Mouse (Mus musculus): ENCODE data around the gene Gdpd5.

Gdpd5 gene

GRCm38 (mm10) chr7:99407598-99407997 lies 26.4 kb downstream of the Gdpd5 start:
- DNase-seq: no peak

DNA sequence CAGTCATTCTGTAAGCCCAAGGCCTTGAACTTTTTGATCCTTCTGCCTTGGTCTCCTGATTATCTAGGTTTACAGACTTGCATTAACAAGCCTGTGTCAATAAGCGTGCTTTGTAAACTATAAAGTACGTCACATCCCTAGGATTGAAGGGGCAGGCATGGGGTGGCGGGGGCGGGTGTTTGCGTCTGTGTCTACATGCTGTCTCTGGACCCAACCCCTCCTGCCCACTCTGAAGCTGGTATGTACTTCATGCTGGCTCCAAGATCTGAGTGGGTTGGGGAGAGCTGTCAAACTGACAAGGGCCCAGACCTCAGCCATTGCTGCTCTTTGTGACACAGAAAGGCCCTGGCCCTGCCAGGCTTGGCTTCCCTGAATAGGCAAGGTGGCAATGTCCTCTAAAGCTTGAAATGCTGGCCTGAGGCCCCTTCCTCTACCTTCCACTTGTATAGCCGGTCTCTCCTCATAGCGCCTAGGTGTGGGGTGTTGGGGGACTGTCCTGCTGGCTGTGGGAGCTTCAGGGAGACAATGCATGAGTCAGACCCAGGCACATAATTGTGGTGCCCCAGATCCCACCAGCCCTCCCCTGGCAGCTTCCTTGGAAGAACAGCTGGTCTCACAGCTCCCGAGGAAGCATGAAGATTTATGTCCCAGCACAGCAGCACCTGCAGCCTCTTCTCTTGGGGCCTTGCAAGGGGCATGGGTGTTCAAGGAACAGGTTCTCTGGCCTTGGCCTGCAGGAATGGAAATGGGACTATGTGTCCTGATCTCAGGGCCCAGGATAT lies 28.4 kb downstream of the Gdpd5 start:
- no peak for DNase-seq

DNA sequence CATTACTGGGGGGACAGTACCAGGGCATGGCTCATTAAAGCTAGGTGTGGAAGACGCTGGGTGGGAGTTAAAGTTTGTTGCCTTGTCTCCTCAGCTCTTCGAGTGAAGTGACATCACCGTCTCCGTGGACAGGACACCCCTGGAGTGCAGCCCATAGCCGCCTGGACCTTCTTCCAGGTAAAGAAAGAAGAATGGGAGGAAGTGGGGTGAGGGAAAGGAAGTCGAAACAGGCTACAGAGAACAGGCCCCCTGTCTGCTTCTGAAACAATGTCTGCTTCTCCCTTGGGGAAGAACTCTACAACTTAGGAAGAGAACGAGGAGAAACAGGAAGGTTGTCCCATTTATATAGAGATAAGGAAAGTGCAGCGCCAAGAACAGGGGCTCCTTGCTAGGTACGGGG lies 29.1 kb downstream of the Gdpd5 start:
- DNase-seq: no peak

DNA sequence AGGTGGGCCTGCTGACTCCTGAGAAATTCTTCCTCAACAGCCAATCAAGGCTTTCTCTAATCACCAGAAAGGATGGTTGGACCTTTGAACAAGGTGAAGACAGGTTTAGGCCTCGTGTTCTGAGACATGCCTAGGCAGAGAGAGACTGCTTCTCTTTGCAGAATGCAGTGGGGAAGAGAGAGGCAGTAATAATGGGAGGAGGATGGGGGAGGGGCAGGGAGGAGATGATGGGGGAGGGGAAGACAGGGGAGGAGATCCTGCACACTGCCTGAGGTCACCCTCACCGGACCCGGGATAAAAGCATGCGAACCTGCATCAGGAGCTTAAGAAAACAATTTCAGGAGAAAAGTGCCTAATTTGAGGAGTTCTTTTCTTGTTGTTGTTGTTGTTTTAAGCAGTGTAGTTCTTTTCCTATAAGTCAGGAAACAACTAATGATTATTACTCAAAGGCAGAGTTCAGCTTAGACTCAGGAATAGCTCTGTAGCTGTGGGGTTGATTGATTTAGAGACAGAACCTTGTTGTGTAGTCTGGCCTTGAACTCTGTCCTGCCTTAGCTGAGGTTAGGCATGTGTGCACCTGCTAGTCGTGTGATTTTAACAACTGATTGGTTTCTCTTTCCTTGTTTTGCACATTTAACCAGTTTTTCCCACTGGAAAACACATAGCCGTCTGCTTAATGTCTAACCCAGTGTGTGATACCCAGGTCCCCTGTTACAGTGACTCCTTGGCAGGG lies 30.0 kb downstream of the Gdpd5 start:
- no peak for DNase-seq

- DNase-seq: no peak
These were observed 33.8 kb downstream of the Gdpd5 start for GRCm38 (mm10) chr7:99415045-99415444.

- DNase-seq: no peak
These were observed 38.1 kb downstream of the Gdpd5 start for GRCm38 (mm10) chr7:99419311-99419710.

- no peak for DNase-seq
These were observed 39.8 kb downstream of the Gdpd5 start for GRCm38 (mm10) chr7:99421006-99421405.

GRCm38 (mm10) chr7:99424538-99425155 lies 43.4 kb downstream of the Gdpd5 start:
- DNase-seq: no peak

DNA sequence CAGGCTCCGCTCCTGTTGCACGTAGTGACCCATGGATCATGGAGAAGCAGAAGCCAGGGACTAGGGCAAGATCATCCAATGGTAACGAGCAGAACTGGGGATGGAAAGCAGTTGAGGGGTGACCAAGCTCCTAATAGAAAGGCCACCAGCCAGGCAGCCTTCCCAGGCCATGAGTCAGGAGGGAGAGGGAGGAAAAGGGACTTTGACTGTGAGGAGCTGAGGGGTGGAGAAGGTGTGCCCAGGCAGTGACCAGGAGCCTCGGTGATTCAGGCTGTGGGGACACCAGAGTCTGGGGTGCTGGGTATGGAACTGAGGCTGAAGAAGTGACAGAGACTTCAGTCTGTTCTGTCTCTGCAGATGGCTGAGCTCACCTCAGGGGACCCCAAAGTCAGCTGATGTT lies 44.5 kb downstream of the Gdpd5 start:
- no peak for DNase-seq

DNA sequence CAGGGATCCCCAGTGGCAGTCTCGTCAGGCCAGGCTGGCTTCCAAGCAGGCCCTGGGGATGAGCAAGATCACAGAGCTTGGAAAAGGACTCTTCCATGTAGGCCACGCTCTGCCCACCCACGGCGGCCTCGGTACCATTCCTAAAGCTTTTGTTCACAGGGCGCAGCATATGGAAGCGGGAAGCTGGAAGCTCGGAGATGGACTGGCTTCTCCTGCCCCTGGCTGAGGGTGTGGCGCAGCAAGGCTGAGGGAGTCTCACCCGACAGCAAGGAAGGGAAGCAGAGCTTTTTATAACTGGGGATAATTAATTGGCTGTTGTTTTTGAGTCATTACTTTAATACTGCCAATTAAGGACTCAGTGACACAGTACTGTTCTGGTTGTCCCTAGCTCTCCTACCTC lies 45.8 kb downstream of the Gdpd5 start:
- no peak for DNase-seq

DNA sequence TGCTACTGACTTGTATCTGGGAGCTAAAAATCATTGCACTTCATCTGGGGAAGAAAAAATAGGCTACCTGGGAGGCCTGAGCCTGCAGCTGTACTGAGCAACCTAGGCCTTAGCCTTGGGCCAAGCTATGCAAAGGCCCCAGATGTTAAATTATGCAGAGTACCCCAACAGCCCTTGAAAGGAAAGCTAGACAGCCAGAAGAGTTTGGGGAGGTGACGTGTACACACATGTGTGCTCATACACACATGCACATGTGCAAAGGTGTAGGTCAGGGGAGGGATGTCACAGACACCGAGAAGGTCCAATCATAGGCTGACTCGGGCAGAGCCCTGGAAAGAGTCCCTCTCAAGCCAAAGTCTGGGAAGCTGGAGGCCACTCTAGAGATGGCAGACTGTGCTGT lies 46.8 kb downstream of the Gdpd5 start:
- DNase-seq: no peak

DNA sequence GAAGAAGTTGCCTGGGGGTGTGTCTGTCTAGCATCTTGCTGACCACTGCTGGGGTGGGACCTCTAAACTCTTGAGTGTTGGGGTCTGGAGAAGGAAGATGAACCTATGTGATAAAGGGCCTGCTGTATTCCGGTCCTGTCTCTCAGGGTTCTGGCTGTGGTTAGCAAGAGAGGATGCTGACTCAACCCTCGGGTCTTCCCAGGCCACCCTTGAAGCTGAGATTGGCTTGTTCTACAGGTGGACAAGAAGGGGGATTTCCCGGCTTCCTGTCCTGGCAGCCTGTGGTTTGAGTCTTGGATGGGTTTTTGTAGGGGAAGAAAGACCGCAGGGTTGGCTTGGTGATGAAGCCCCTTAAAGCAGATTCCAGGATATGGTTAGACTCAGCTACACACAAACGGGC lies 47.6 kb downstream of the Gdpd5 start:
- DNase-seq: no peak

- no peak for DNase-seq
These were observed 48.6 kb downstream of the Gdpd5 start for GRCm38 (mm10) chr7:99429786-99430185.

- DNase-seq: no peak
These were observed 49.0 kb downstream of the Gdpd5 start for GRCm38 (mm10) chr7:99430246-99430645.

GRCm38 (mm10) chr7:99432248-99432647 lies 51.0 kb downstream of the Gdpd5 start:
- no peak for DNase-seq

DNA sequence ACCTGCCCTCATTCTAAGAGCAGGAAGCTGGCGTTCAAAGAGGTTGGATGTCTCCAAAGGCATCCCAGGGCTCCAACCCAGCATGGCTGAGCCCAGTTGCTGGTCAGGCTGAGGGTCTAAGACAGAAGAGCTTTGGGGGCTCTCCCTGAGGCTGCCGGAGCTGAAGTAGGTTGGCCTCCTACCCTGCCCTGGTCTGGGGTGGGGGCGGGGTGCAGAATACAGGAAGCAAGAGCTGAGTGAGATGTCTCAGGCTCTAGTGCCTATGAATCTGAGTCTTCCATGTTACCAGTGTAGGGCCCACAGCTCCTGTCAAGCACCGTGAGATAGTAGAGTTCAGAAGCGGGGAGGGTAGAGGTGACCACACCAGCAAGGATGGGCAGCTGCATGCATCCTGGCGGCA lies 51.6 kb downstream of the Gdpd5 start:
- no peak for DNase-seq

- DNase-seq: peak; percentile 30
These were observed 53.5 kb downstream of the Gdpd5 start for GRCm38 (mm10) chr7:99434672-99435250.

DNA sequence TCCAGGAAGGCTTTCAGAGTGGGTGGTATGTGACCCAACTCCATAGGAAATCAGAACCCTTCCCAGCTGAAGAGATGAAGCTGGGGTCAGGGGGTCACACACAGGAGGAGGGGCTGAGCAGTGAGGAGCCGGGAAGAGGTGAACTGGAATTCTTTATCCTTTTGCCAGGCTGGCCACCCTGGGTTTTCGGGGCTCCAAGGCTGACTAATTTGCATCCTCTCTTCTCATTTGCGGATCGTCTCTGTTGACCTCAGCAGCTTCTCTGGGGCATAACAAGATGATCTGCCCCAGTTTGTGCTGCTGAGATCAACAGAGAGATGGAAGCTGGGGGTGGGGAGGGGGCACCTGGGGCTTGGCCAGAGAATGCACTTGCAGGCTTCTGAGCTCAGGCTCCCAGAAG lies 55.3 kb downstream of the Gdpd5 start:
- no peak for DNase-seq

GRCm38 (mm10) chr7:99438881-99439280 lies 57.7 kb downstream of the Gdpd5 start:
- no peak for DNase-seq

- no peak for DNase-seq
These were observed 60.4 kb downstream of the Gdpd5 start for GRCm38 (mm10) chr7:99441534-99442072.

- DNase-seq: no peak
These were observed 62.0 kb downstream of the Gdpd5 start for GRCm38 (mm10) chr7:99443164-99443563.

GRCm38 (mm10) chr7:99444012-99444411 lies 62.8 kb downstream of the Gdpd5 start:
- peak; percentile 48 for DNase-seq

GRCm38 (mm10) chr7:99445833-99446232 lies 64.6 kb downstream of the Gdpd5 start:
- DNase-seq: peak; percentile 33
